24 mouse cellular contexts compared by ENCODE assay signal in the genomic region with DNA sequence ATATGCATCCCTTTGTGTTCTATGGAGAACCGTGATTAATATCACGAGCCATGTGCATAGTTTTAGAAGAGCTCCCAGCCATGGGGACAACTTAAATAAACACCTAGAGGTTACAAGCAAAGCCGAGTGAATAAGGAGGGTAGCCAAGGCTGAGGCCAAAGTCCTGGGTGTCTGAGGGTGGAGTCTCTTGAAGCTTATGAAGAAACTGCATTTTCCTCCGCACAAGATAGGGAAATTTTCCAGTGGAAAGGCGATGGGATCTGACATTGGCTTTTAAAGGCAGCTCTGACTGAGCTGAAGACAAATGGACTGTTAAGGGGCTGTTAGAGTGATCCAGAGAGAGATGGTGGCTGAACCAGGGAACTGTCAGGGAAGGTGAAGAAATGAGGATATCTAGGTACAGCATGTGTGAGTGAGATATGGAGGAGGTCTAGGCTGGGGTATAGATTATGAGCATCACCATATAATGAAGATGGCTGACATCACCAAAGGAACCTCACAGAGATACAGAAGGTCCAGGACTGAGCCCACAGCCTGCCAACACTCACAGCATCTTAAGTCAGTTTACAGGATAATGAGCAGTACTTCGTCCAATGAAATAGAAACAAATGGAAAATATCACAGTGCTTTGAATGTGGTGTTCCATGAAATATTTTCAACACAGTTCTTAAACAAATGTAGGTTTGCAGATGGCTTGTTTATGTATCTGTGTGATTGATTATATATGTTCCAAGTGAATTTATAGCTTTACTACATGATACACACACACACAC.
"Had no signal": no experiment of that assay in that cellular context is flagged by ENCODE, and none has a peak within 500 bp of the region (broad histone marks: within the 10 kb centered on the region; RNA-seq: fewer than 3 reads in every experiment).

No protein-coding gene starts in this region.

- H3K27ac ChIP-seq: gastrocnemius, adult 2 months; heart, embryonic 10.5 days; hindbrain, embryonic 10.5 days; hindbrain, embryonic 12.5 days; hindbrain, embryonic 14.5 days; intestine, embryonic 15.5 days; layer of hippocampus, adult 2 months; left cerebral cortex, adult 2 months; limb, embryonic 10.5 days had no signal

- DNase-seq: gastrocnemius, adult 2 months; gastrocnemius, postnatal 10 days; gastrocnemius, postnatal 25 days; heart, adult 18-20 months; heart, postnatal 10 days; heart, postnatal 4 days; kidney, adult 18-20 months; kidney, adult 8-10 months; kidney, postnatal 10 days; kidney, postnatal 25 days; kidney, postnatal 4 days had no signal

- H3K4me2 ChIP-seq: heart, embryonic 12.5 days; hindbrain, embryonic 12.5 days; hindbrain, embryonic 14.5 days; intestine, embryonic 15.5 days had no signal

- H3K36me3 ChIP-seq: heart, embryonic 10.5 days; heart, embryonic 12.5 days; hindbrain, embryonic 10.5 days; hindbrain, embryonic 12.5 days; intestine, embryonic 15.5 days; limb, embryonic 10.5 days had no signal

- H3K4me3 ChIP-seq: gastrocnemius, adult 2 months; heart, embryonic 10.5 days; heart, embryonic 12.5 days; hindbrain, embryonic 10.5 days; hindbrain, embryonic 12.5 days; intestine, embryonic 15.5 days; layer of hippocampus, adult 2 months; left cerebral cortex, adult 2 months; limb, embryonic 10.5 days had no signal

- ATAC-seq: forebrain, embryonic 16.5 days; hindbrain, embryonic 16.5 days; inflammation-experienced regulatory T-cells, adult 6 months; intestine, embryonic 15.5 days; intestine, postnatal 0 days had no signal

- H3K9ac ChIP-seq: heart, embryonic 12.5 days; hindbrain, embryonic 12.5 days; hindbrain, embryonic 14.5 days; intestine, embryonic 15.5 days had no signal

- H3K27me3 ChIP-seq: heart, embryonic 12.5 days; hindbrain, embryonic 12.5 days; intestine, embryonic 15.5 days had no signal

- H3K9me3 ChIP-seq: heart, embryonic 10.5 days; heart, embryonic 12.5 days; hindbrain, embryonic 10.5 days; hindbrain, embryonic 12.5 days; intestine, embryonic 15.5 days; limb, embryonic 10.5 days had no signal

- H3K4me1 ChIP-seq: heart, embryonic 10.5 days; heart, embryonic 12.5 days; hindbrain, embryonic 10.5 days; hindbrain, embryonic 12.5 days; intestine, embryonic 15.5 days; limb, embryonic 10.5 days had no signal
